Mouse (Mus musculus) heart, postnatal 36 days (tissue): ENCODE measurements around the gene Gatad2b. TPM values are rescaled to one million over a fixed set of nuclear protein-coding genes. Genes with fewer than 3 reads are reported as not detected.
A peak's percentile ranks its signal among the peaks of the same experiment; 100 is the strongest.

Experiments used
- DNase-seq, 2 experiments: peaks; one replicate each; pipeline ENCODE4 v3.0.0; 2021 to 2022
- intact Hi-C: fragments of 180-260 bp; cut with DNase I; formaldehyde crosslinking; loops from one replicate; pipeline ENCODE4 v1.15.1; 2025
- microRNA-seq, 2 experiments: library from miRNA; unstranded; fragments of <30 nt; microRNA quantifications; one replicate each; pipeline ENCODE4 v1.2.0; 2021; ENCODE audit warnings: borderline number of aligned reads in 2 of 2
- total RNA-seq, 2 experiments: library from RNA; stranded (reverse); gene quantifications; 2 replicates each; pipeline ENCODE4 v1.2.3; 2021

Gene Gatad2b
- total RNA-seq, 2 experiments from 2014 or later: 50.1 to 50.7 TPM

DNA sequence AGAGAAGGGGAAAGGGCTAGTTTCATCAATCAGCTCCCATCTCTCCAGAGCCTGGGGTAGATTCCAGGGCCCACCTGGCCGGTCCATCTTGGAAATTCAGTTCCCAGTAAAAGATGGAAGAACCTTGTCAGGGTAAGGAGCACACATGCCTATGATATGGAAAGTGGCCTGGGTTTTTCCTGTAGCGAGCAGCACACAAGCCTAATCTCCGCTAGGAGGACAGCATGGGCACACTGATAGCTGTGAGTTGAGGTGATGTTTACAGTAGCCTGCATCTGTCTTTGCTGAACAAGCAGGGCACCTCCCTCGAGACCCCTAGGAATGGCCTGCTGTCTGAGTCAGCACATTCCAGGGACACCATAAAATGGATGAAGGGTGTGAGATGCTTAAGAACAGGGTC, 111.6 kb downstream of the Gatad2b start:
- intact Hi-C loops: no loop called here
- no peak for DNase-seq

- no peak for DNase-seq
- intact Hi-C loops: no loop called here
These were observed 113.4 kb downstream of the Gatad2b start for GRCm38 (mm10) chr3:90406414-90406813.

GRCm38 (mm10) chr3:90408721-90409120, 115.7 kb downstream of the Gatad2b start:
- intact Hi-C loops: no loop called here
- DNase-seq: no peak

GRCm38 (mm10) chr3:90412312-90413010, 119.5 kb downstream of the Gatad2b start:
- peak; percentile 81 to 86 for DNase-seq
- intact Hi-C loops: loop anchor here (1.0 to 10.0 kb wide), 4 partner anchors 30 to 240 kb away; partner anchors contain the start of genes S100a6 and S100a7a

GRCm38 (mm10) chr3:90413011-90413396, 120.0 kb downstream of the Gatad2b start:
- intact Hi-C loops: loop anchor here (2.0 to 10.0 kb wide), 3 partner anchors 30 to 239 kb away; partner anchors contain the start of genes S100a6 and S100a7a

More at GRCm38 (mm10) chr3:90413011-90413396, 120.0 kb downstream of the Gatad2b start:
- no peak for DNase-seq

Small RNA genes lying within 50 kb of the gene (microRNA-seq; reads per million reads assigned to microRNA genes)
- 0 reads per million in 2 experiments for gene Mir7012

Other genes with a start within 250 kb of the Gatad2b start
- gene 4933434E20Rik, start 241.5 kb upstream of the Gatad2b start, total RNA-seq: 10 to 100 TPM; 84.0 to 87.6 TPM
- gene Ubap2l, start 240.6 kb upstream of the Gatad2b start, total RNA-seq: 100 to 1,000 TPM; 101 to 121 TPM
- 10 to 100 TPM; 50.9 to 56.1 TPM for gene Tpm3, start 220.5 kb upstream of the Gatad2b start, total RNA-seq
- under 1 TPM; 0.11 TPM for gene Nup210l, start 189.0 kb upstream of the Gatad2b start, total RNA-seq
- 1,000 to 10,000 TPM; 1,069 to 1,145 TPM for gene Rps27, start 79.5 kb upstream of the Gatad2b start, total RNA-seq
- gene Rab13, start 79.5 kb upstream of the Gatad2b start, total RNA-seq: 1 to 10 TPM; 6.8 to 7.5 TPM
- 10 to 100 TPM; 43.8 to 48.9 TPM for gene Jtb, start 61.6 kb upstream of the Gatad2b start, total RNA-seq
- gene Creb3l4, start 49.7 kb upstream of the Gatad2b start, total RNA-seq: not detected
- 10 to 100 TPM; 82.5 to 90.4 TPM for gene Slc39a1, start 45.0 kb upstream of the Gatad2b start, total RNA-seq
- gene Crtc2, start 39.0 kb upstream of the Gatad2b start, total RNA-seq: 10 to 100 TPM; 18.2 to 20.8 TPM
- gene Dennd4b, start 28.0 kb upstream of the Gatad2b start, total RNA-seq: 10 to 100 TPM; 34.0 to 34.5 TPM
- under 1 TPM; 0.54 to 1.00 TPM for gene Slc27a3, start 96.8 kb downstream of the Gatad2b start, total RNA-seq
- gene Ints3, start 140.4 kb downstream of the Gatad2b start, total RNA-seq: 10 to 100 TPM; 23.7 to 27.9 TPM
- gene Npr1, start 172.7 kb downstream of the Gatad2b start, total RNA-seq: 10 to 100 TPM; 19.9 to 21.3 TPM
- gene Ilf2, start 182.9 kb downstream of the Gatad2b start, total RNA-seq: 10 to 100 TPM; 29.6 to 32.2 TPM
- gene Snapin, start 197.9 kb downstream of the Gatad2b start, total RNA-seq: 10 to 100 TPM; 61.0 to 71.3 TPM
- gene Chtop, start 216.3 kb downstream of the Gatad2b start, total RNA-seq: 100 to 1,000 TPM in 1 of 2 experiments, 10 to 100 TPM in 1; 92.7 to 106 TPM
- gene S100a1, start 221.2 kb downstream of the Gatad2b start, total RNA-seq: 100 to 1,000 TPM; 897 to 921 TPM
- 10 to 100 TPM; 31.2 to 32.1 TPM for gene S100a13, start 221.3 kb downstream of the Gatad2b start, total RNA-seq
- under 1 TPM; 0.46 to 0.53 TPM for gene S100a14, start 233.7 kb downstream of the Gatad2b start, total RNA-seq
- 10 to 100 TPM; 64.0 to 66.5 TPM for gene S100a16, start 244.1 kb downstream of the Gatad2b start, total RNA-seq